Mouse (Mus musculus) liver, embryonic 11.5 days (tissue): ENCODE results near the gene Proca1. TPM values are rescaled to one million over a fixed set of nuclear protein-coding genes. Genes with fewer than 3 reads are reported as not detected.
A peak's percentile ranks its signal among the peaks of the same experiment; 100 is the strongest.
"Not testable (repeated sequence)": the region's sequence is repeated elsewhere in the genome, so short reads cannot be mapped to it uniquely, and the experiment has no call there.

Experiments used
- ATAC-seq: fragments of 200-750 bp; cut with Nextera tagmentation; replicated peaks from 2 replicates; pipeline ENCODE4 v1.8.0; 2017; ENCODE audit warnings: moderate number of reproducible peaks, mild to moderate bottlenecking, moderate TSS enrichment, moderate library complexity; ENCODE audit not compliant: low FRiP score
- DNase-seq: peaks from one replicate; pipeline ENCODE4 v3.0.0-alpha.2; 2017; ENCODE audit warnings: low spot score
- H3K27ac ChIP-seq: fragments of 300-500 bp; sonication (generic); 2 replicates; pipeline ENCODE4 v1.5.1; 2014; ENCODE audit warnings: mild to moderate bottlenecking, low read depth, low read length, control low read depth
- H3K27me3 ChIP-seq: fragments of 300-500 bp; sonication (generic); replicated peaks from 2 replicates; pipeline ENCODE4 v1.6.1; 2014; ENCODE audit warnings: low read length, mixed read lengths; ENCODE audit not compliant: control insufficient read depth, insufficient read depth
- H3K36me3 ChIP-seq: fragments of 300-500 bp; sonication (generic); 2 replicates; pipeline ENCODE4 v1.6.1; 2014; ENCODE audit warnings: mild to moderate bottlenecking, low read length, moderate library complexity, mixed read lengths; ENCODE audit not compliant: control insufficient read depth, insufficient read depth
- H3K4me1 ChIP-seq: fragments of 300-500 bp; sonication (generic); replicated peaks from 2 replicates; pipeline ENCODE4 v1.6.1; 2014; ENCODE audit warnings: low read length, mixed read lengths; ENCODE audit not compliant: control insufficient read depth, insufficient read depth
- H3K4me2 ChIP-seq: fragments of 300-500 bp; sonication (generic); 2 replicates; pipeline ENCODE4 v1.6.1; 2014; ENCODE audit warnings: mild to moderate bottlenecking, control low read depth, moderate library complexity
- H3K4me3 ChIP-seq: fragments of 300-500 bp; sonication (generic); 2 replicates; pipeline ENCODE4 v1.5.1; 2014; ENCODE audit warnings: low read depth, low read length, control low read depth
- H3K9ac ChIP-seq: fragments of 300-500 bp; sonication (generic); 2 replicates; pipeline ENCODE4 v1.6.1; 2014; ENCODE audit warnings: low read depth, low read length, control low read depth
- H3K9me3 ChIP-seq: fragments of 300-500 bp; sonication (generic); 2 replicates; pipeline ENCODE4 v1.6.1; 2016; ENCODE audit warnings: low read length, inconsistent platforms, mixed read lengths; ENCODE audit not compliant: control insufficient read depth
- WGBS: fragments of 180-500 bp; shearing (Covaris S2); extraction: QIAGEN DNeasy Blood & Tissue Kit; methylation state at CpG from one replicate; pipeline ENCODE4 v1.1.7; 2014; 5-methylcytosine and 5-hydroxymethylcytosine counted together
- polyA plus RNA-seq: library from polyadenylated mRNA; unstranded; fragments of >200 nt; fragmentation: Nextera tagmentation; extraction: Ambion mirVana; gene quantifications from 2 replicates; pipeline ENCODE4 v1.2.1, GENCODE M21; 2014

Gene Proca1
- polyA plus RNA-seq, 1 experiment from 2014 or later, result 2.5 TPM

DNA sequence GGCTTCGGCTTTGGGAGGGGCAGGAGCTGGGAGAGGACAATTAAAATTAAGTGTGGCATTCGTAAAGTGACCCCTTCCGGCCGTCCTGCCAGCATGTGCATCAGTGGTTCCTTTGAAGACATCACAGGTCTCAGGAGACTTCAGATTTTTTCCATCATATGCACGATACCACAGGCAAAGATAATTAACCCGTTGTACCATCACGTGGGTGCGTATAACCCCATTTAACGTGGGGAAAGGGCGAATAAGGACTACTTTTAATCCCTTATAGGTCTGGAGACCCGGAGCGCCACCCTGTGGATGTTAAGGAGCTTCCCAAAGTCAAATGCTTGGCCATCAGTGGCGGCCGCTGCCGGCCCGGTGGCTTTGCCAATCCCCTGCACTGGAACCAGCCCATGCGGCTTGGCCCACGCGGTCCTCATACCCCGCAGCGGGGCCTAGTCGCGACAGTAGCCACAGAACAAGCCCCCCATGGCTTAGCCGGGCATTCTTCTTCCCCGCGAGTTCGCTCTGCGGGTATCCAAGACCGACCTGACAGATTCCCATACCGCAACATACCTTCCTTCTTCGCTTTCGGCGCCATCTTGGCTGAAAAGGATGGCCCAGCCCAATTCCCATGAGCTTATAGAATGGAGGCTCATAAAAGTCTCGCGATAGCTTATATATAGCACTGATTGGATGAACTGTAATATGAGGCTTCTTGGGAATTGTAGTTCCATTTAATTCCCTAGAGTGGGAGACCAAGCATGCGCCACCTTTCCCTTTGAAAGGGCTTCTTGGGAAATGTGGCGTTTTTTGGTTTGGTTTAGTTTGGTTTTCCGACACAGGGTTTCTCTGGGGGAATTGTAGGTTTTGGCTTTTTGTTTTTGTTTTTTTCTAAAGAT lies 10.0 kb upstream of the Proca1 start, which contains the start of gene Rpl23a:
TSS of gene Rpl23a (minus strand) at position 624 of the 884 bp plus-strand sequence.
- peaks cover 15% of the 10 kb centered on the region for H3K27me3 ChIP-seq
- no peaks in the 10 kb centered on the region for H3K9me3 ChIP-seq
- H3K27ac ChIP-seq, result peak within 1 kb of the TSS; percentile 95
- peaks cover 15% of the 10 kb centered on the region for H3K4me1 ChIP-seq
- DNase-seq, result peak; percentile 80
- WGBS, result under 1% methylated on average over 38 of the region's 38 CpGs
- H3K4me2 ChIP-seq, result peak within 1 kb of the TSS; percentile 92
- peaks cover 26% of the 10 kb centered on the region for H3K36me3 ChIP-seq
- ATAC-seq, result peak; percentile 82
- H3K9ac ChIP-seq, result peak within 1 kb of the TSS; percentile 93
- peak within 1 kb of the TSS; percentile 98 for H3K4me3 ChIP-seq

DNA sequence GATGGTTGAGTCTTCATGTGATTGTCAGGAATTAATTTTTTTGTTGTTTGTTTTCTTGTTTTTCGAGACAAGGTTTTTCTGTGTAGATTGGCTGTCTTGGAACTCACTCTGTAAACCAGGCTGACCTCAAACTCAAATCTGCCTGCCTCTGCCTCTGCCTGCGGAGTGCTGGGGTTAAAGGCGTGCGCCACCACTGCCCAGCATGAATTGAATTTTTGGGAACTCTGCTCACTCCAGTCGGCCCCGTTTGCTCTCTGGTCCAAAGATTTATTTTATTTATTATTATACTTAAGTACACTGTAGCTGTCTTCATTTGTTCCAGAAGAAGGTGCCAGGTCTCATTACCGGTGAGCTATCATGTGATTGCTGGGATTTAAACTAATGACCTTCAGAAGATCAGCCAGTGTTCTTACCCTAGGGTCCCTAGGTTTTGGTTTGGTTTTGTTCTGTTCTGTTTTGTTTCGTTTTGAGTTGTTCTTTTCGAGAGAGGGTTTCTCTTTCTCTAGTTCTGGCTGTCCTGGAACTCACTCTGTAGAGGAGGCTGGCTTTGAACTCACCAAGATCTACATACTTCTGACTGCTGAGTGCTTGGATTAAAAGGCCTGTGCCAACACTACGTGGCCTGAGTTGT lies 9.2 kb upstream of the Proca1 start:
- peak overlapping the region; percentile 32; the same call in 1 of the 2 replicates for H3K27ac ChIP-seq
- H3K4me1 ChIP-seq, result peaks cover 18% of the 10 kb centered on the region
- H3K9ac ChIP-seq, result peak overlapping the region; percentile 59

DNA sequence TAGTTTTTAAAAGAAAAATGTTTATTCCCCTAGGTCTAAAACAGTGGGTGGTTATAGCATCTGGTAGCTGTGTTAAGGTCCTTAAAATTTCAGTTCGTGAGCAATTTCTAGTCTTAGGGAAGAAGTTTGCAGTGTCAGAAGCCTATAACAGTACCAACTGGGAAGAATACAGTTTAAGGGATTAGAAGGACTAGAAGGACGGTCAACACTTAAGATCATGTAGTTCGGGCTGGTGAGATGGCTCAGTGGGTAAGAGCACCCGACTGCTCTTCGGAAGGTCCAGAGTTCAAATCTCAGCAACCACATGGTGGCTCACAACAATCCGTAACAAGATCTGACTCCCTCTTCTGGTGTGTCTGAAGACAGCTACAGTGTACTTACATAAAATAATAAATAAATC lies 8.5 kb upstream of the Proca1 start:
- H3K27ac ChIP-seq, DNase-seq, H3K4me2 ChIP-seq, ATAC-seq, H3K9me3 ChIP-seq, H3K9ac ChIP-seq: not testable (repeated sequence)
- H3K4me1 ChIP-seq, result peaks cover 24% of the 10 kb centered on the region
- 0 out of 2 replicates have a peak overlapping the region, but pooled peaks have one; percentile 15 for H3K4me3 ChIP-seq
- WGBS, result 92% methylated on average over 6 of the region's 6 CpGs
- H3K27me3 ChIP-seq, result peaks cover 30% of the 10 kb centered on the region
- peaks cover 25% of the 10 kb centered on the region for H3K36me3 ChIP-seq

More for the DNA sequence above, 9.2 kb upstream of the Proca1 start:
- Histone ChIP-seq H3K36me3 (peaks cover 26% of the 10 kb centered on the region), H3K4me2 (peak overlapping the region; percentile 73), H3K9me3 (no peaks in the 10 kb centered on the region), H3K27me3 (peaks cover 23% of the 10 kb centered on the region), H3K4me3 (peak overlapping the region; percentile 98)
- ATAC-seq (no peak), DNase-seq (no peak)
- 39% methylated on average over 10 of the region's 10 CpGs for WGBS

DNA sequence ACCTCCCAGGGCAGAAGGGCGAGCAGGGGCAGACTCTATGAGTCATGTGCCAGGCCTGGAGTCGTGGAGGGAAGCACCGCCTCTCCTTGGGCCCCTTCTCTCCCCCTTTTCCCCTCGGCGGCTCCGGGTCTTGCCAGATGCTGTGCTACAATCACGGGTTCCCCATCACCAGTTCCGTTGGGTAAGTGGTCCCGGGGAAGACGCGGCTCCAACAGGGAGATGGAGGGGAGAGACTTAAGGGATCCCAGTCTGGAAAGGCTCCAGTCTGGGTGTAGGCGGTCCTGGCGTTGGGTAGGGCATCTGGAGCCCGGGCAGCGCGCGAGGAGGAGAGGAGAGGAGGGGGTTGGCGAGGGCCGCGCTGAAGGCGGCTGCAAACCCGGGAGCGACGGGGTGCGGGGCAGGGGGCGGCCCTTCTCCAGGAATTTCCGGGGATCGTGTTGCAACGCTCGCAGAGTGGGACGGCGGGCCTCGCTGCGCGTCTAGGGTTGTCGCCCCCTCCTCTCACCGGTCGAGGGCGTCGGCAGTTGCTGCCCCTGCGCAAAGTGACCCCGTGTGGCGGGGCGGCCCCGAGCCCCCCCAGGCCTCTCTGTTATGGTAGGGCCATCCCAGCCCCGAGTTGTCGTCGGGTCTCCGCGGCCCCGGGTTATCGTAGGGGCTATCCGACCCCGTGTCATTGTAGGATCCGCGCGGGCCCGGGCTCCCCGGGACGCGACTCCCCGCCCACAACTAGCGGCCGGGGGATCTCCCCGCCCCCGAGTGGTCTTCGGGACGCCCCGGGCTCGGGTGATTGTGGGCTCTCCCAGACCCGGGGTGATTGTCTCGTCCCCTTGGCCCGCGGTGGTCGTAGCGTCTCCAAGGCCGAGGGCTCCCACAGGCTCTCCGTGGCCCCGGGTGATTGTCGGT lies 4.6 kb upstream of the Proca1 start, which contains the start of gene Rab34:
TSS of gene Rab34 (plus strand) at position 100 of the 903 bp plus-strand sequence.
- H3K4me3 ChIP-seq, result peak within 1 kb of the TSS; percentile 62
- no peaks in the 10 kb centered on the region for H3K9me3 ChIP-seq
- peaks cover 13% of the 10 kb centered on the region for H3K4me1 ChIP-seq
- H3K4me2 ChIP-seq, result peak within 1 kb of the TSS; percentile 70
- H3K36me3 ChIP-seq, result peaks cover 4% of the 10 kb centered on the region; the same call in 1 of the 2 replicates
- DNase-seq (peak; percentile 79), ATAC-seq (peak; percentile 46)
- H3K27me3 ChIP-seq, result peaks cover 46% of the 10 kb centered on the region
- WGBS, result 2% methylated on average over 80 of the region's 80 CpGs
- H3K27ac ChIP-seq, result peak within 1 kb of the TSS; percentile 73
- peak within 1 kb of the TSS; percentile 72 for H3K9ac ChIP-seq

DNA sequence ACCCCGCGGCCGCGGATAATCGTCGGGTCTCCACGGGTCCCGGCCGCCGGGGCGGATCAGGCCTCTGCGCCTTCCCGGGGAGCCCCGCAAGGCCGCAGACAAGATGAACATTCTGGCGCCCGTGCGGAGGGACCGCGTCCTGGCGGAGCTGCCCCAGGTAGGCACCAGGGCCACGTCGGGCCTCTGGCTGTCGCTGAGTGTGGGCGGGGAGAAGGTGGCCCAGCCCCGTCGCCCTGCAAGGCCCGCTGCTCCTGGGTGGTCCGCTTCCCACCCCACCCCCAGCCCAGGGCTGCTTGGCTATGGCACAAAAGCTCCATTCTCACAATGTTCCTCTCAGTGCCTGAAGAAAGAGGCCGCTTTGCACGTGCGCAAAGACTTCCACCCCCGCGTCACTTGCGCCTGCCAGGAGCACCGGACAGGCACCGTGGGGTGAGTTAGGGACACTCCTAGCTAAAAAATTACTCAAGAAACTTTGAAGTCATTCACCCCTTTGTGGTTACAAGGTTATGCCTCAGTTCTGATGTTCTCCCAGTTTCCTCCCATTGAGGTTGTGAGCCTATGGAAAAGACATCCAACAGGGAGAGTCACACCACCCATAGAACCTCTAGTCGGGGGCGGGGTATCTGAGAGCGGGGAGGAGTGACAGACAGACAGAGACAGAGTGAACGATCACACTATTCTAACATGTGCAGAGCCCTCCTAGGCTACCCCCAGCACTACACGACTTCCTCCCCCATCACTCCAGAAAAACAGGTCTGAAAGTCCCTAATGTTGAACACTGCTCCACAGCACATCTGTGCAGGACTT lies 3.8 kb upstream of the Proca1 start:
- Histone ChIP-seq H3K9ac (peak overlapping the region; percentile 72), H3K27me3 (peaks cover 46% of the 10 kb centered on the region), H3K36me3 (peaks cover 4% of the 10 kb centered on the region; the same call in 1 of the 2 replicates), H3K9me3 (no peaks in the 10 kb centered on the region), H3K4me2 (peak overlapping the region; percentile 70), H3K27ac (peak overlapping the region; percentile 73), H3K4me3 (peak overlapping the region; percentile 62), H3K4me1 (peaks cover 16% of the 10 kb centered on the region)
- DNase-seq (peak; percentile 78), ATAC-seq (peak; percentile 66)
- under 1% methylated on average over 42 of the region's 42 CpGs for WGBS

DNA sequence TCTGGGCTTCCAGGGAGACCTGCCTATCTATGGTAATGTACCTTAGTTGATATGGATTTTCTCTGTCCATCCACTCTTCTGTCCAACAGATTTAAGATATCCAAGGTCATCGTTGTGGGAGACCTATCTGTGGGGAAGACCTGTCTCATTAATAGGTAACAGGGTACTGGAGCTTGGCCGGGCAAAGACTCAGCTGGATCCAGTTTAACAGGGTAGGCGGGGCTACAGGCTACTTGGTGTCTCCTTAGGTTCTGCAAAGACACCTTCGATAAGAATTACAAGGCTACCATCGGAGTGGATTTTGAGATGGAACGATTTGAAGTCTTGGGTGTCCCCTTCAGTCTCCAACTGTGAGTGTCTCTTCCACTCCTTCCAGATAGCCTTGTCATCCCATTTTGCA lies 3.2 kb upstream of the Proca1 start:
- DNase-seq, result no peak
- H3K9ac ChIP-seq, result peak overlapping the region; percentile 72

DNA sequence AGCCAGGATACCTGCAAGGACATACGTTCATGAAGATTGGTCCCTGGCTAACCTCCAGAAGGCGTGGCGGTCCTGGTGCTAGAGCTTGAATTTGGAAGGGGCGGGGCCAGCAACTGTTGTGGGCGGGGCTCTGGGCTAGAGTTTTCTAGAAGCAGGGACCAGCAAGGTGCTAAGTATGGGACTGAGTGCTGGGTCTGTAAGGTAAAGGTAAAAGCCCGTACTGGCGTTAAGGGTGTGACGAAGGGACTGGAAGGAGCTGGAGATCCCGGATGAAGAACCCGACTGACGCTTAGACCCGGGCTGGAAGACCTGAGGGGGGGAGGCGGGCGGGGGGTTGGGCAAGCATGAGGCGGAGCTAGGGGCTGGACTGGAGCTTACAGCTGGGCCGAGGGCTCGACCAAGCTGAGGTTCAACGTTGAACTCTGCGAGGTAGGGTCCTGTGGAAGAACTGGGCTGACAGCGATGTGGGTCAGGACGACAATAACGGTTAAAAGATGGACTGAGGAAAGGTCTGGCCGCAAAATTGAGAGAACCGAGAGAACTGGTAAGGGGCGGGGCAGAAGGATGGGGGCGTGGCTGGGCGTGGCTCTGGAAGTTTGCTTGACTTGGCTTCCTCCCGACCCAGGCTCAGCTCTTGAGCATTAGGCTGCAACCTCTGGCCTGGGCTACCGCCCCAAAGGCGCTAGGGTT lies 1.4 kb downstream of the Proca1 start:
- Histone ChIP-seq H3K27ac (no peak overlapping the region; the same call in 1 of the 2 replicates), H3K4me2 (peak overlapping the region; percentile 87), H3K9ac (peak overlapping the region; percentile 57), H3K27me3 (peaks cover 17% of the 10 kb centered on the region), H3K9me3 (no peaks in the 10 kb centered on the region), H3K4me1 (peaks cover 14% of the 10 kb centered on the region), H3K36me3 (peaks cover 4% of the 10 kb centered on the region; the same call in 1 of the 2 replicates), H3K4me3 (peak overlapping the region; percentile 63)
- ATAC-seq (peak; percentile 84), DNase-seq (peak; percentile 84)
- 2% methylated on average over 29 of the region's 30 CpGs for WGBS

More for the DNA sequence above, 3.2 kb upstream of the Proca1 start:
- peaks cover 4% of the 10 kb centered on the region; the same call in 1 of the 2 replicates for H3K36me3 ChIP-seq
- peak overlapping the region; percentile 70 for H3K4me2 ChIP-seq
- no peaks in the 10 kb centered on the region for H3K9me3 ChIP-seq
- H3K27me3 ChIP-seq, result peaks cover 46% of the 10 kb centered on the region
- 67% methylated on average over 6 of the region's 6 CpGs for WGBS
- peak overlapping the region; percentile 73; the same call in 1 of the 2 replicates for H3K27ac ChIP-seq
- peaks cover 18% of the 10 kb centered on the region for H3K4me1 ChIP-seq
- ATAC-seq, result no peak
- H3K4me3 ChIP-seq, result peak overlapping the region; percentile 62
